Mouse (Mus musculus): ENCODE measurements at regions not wholly inside any gene's neighbourhood (a gene's known extent, or its start where the extent isn't known, plus 50 kb on each side); places are given as distances from the start of the nearest gene placed in this dataset.

GRCm38 (mm10) chr13:28519383-28520126, 262.2 kb downstream of the Gm11361 start:
- TF ChIP-seq CTCF (IDR thresholded peaks at IDR 0.05) = no peak
- no peak overlapping the region for H3K27ac ChIP-seq
- intact Hi-C loops (cut with DNase I) = loop anchor here (10.0 kb wide), 1 partner anchor 1315 kb away; no protein-coding TSS in a partner anchor
- peak; percentile 23 for DNase-seq
- H3K4me3 ChIP-seq = no peak overlapping the region

- DNase-seq = no peak
- intact Hi-C loops (cut with DNase I) = no loop called here
- H3K4me3 ChIP-seq = no peak overlapping the region
- no peak for TF ChIP-seq CTCF (IDR thresholded peaks at IDR 0.05)
- H3K27ac ChIP-seq = no peak overlapping the region
Measured at GRCm38 (mm10) chr13:28517161-28517560, 259.8 kb downstream of the Gm11361 start.

- no peak overlapping the region for H3K4me3 ChIP-seq
- H3K27ac ChIP-seq = no peak overlapping the region
- intact Hi-C loops (cut with DNase I) = no loop called here
- DNase-seq = no peak
- no peak for TF ChIP-seq CTCF (IDR thresholded peaks at IDR 0.05)
Measured at GRCm38 (mm10) chr13:28516636-28517035, 259.3 kb downstream of the Gm11361 start.

- H3K4me3 ChIP-seq = no peak overlapping the region
- peak; percentile 18; the same call in 1 of the 2 replicates for TF ChIP-seq CTCF (IDR thresholded peaks at IDR 0.05)
- intact Hi-C loops (cut with DNase I) = no loop called here
- H3K27ac ChIP-seq = no peak overlapping the region
- DNase-seq = no peak
Measured at GRCm38 (mm10) chr13:28514245-28514644, 256.9 kb downstream of the Gm11361 start.

GRCm38 (mm10) chr13:28513336-28513735, 256.0 kb downstream of the Gm11361 start:
- DNase-seq = no peak
- intact Hi-C loops (cut with DNase I) = no loop called here
- Histone ChIP-seq H3K4me3 (no peak overlapping the region), H3K27ac (peak overlapping the region; percentile 28; the same call in 1 of the 2 replicates)
- no peak for TF ChIP-seq CTCF (IDR thresholded peaks at IDR 0.05)

- intact Hi-C loops (cut with DNase I) = no loop called here
- H3K4me3 ChIP-seq = no peak overlapping the region
- TF ChIP-seq CTCF (IDR thresholded peaks at IDR 0.05) = no peak
- DNase-seq = no peak
- peak overlapping the region; percentile 58 for H3K27ac ChIP-seq
Measured at GRCm38 (mm10) chr13:28512573-28513334, 255.4 kb downstream of the Gm11361 start.

GRCm38 (mm10) chr13:28508184-28508583, 250.9 kb downstream of the Gm11361 start:
- Histone ChIP-seq H3K27ac (peak overlapping the region; percentile 43; the same call in 1 of the 2 replicates), H3K4me3 (no peak overlapping the region)
- DNase-seq = no peak
- intact Hi-C loops (cut with DNase I) = no loop called here
- TF ChIP-seq CTCF (IDR thresholded peaks at IDR 0.05) = no peak

GRCm38 (mm10) chr13:28507783-28508182, 250.5 kb downstream of the Gm11361 start:
- intact Hi-C loops (cut with DNase I) = no loop called here
- peak overlapping the region; percentile 43; the same call in 1 of the 2 replicates for H3K27ac ChIP-seq

GRCm38 (mm10) chr13:28504340-28504739, 247.0 kb downstream of the Gm11361 start:
- intact Hi-C loops (cut with DNase I) = no loop called here
- Histone ChIP-seq H3K27ac (no peak overlapping the region), H3K4me3 (no peak overlapping the region)
- TF ChIP-seq CTCF (IDR thresholded peaks at IDR 0.05) = no peak
- no peak for DNase-seq

More at GRCm38 (mm10) chr13:28507783-28508182, 250.5 kb downstream of the Gm11361 start:
- no peak for TF ChIP-seq CTCF (IDR thresholded peaks at IDR 0.05)
- H3K4me3 ChIP-seq = no peak overlapping the region
- no peak for DNase-seq

- intact Hi-C loops (cut with DNase I) = no loop called here
- no peak for DNase-seq
- Histone ChIP-seq H3K27ac (peak overlapping the region; percentile 38), H3K4me3 (no peak overlapping the region)
- TF ChIP-seq CTCF (IDR thresholded peaks at IDR 0.05) = no peak
Measured at GRCm38 (mm10) chr13:28502171-28502570, 244.8 kb downstream of the Gm11361 start.

GRCm38 (mm10) chr13:28500697-28501096, 243.4 kb downstream of the Gm11361 start:
- Histone ChIP-seq H3K27ac (no peak overlapping the region), H3K4me3 (no peak overlapping the region)
- DNase-seq = no peak
- TF ChIP-seq CTCF (IDR thresholded peaks at IDR 0.05) = no peak
- intact Hi-C loops (cut with DNase I) = no loop called here

GRCm38 (mm10) chr13:28497483-28497882, 240.2 kb downstream of the Gm11361 start:
- intact Hi-C loops (cut with DNase I) = no loop called here
- no peak overlapping the region for H3K4me3 ChIP-seq
- no peak for DNase-seq
- H3K27ac ChIP-seq = no peak overlapping the region
- no peak for TF ChIP-seq CTCF (IDR thresholded peaks at IDR 0.05)

- Histone ChIP-seq H3K27ac (no peak overlapping the region), H3K4me3 (no peak overlapping the region)
- intact Hi-C loops (cut with DNase I) = no loop called here
- TF ChIP-seq CTCF (IDR thresholded peaks at IDR 0.05) = no peak
- no peak for DNase-seq
Measured at GRCm38 (mm10) chr13:28492015-28492414, 234.7 kb downstream of the Gm11361 start.
